Mouse (Mus musculus) adrenal gland, postnatal 36 days (tissue): ENCODE measurements around the gene Hist1h2ae. TPM values are rescaled to one million over a fixed set of nuclear protein-coding genes. Genes with fewer than 3 reads are reported as not detected.
"Not testable (repeated sequence)": the region's sequence is repeated elsewhere in the genome, so short reads cannot be mapped to it uniquely, and the experiment has no call there.

Source experiments
- DNase-seq, 2 experiments: peaks; one replicate each; pipeline ENCODE4 v3.0.0; 2021; ENCODE audit warnings: mixed read lengths in 1 of 2
- long read RNA-seq, 2 experiments: library from polyadenylated mRNA; stranded (forward); transcript quantifications; one replicate each; pipeline ENCODE4 v2.0.0; 2021; ENCODE audit warnings: borderline sequencing depth in 2 of 2
- total RNA-seq, 2 experiments: library from RNA; stranded (reverse); gene quantifications; 2 replicates each; pipeline ENCODE4 v1.2.3; 2021

Hist1h2ae gene
- 1 to 10 TPM; 9.2 to 9.6 TPM for total RNA-seq
- long read RNA-seq, experiment 1, partial matches to known transcripts: 0 of 1 reads
- long read RNA-seq, experiment 1, other reads (novel, unspliced or antisense): 0 of 1 reads
- long read RNA-seq, experiment 2: 0 reads

GRCm38 (mm10) chr13:23571022-23571503, at the start of gene Hist1h2ae, which contains the start of gene Hist1h2bg:
Gene Hist1h2ae (minus strand): TSS chr13:23571220.
Gene Hist1h2bg (plus strand): TSS chr13:23571396.
- DNase-seq: peak; percentile 53

GRCm38 (mm10) chr13:23620056-23620732, 49.2 kb upstream of the Hist1h2ae start:
- DNase-seq: no peak

GRCm38 (mm10) chr13:23611638-23612037, 40.6 kb upstream of the Hist1h2ae start:
- DNase-seq: no peak

- no peak for DNase-seq
Measured at GRCm38 (mm10) chr13:23610393-23610792, 39.4 kb upstream of the Hist1h2ae start.

- DNase-seq: no peak
Measured at GRCm38 (mm10) chr13:23609844-23610243, 38.8 kb upstream of the Hist1h2ae start.

GRCm38 (mm10) chr13:23609209-23609608, 38.2 kb upstream of the Hist1h2ae start:
- DNase-seq: peak in 1 of 2 experiments; percentile 15

- no peak for DNase-seq
Measured at GRCm38 (mm10) chr13:23605052-23605451, 34.0 kb upstream of the Hist1h2ae start.

GRCm38 (mm10) chr13:23604452-23604851, 33.4 kb upstream of the Hist1h2ae start:
- no peak for DNase-seq

GRCm38 (mm10) chr13:23603182-23603699, 32.2 kb upstream of the Hist1h2ae start:
- DNase-seq: no peak

- DNase-seq: peak; percentile 79 to 87
Measured at GRCm38 (mm10) chr13:23597957-23598356, 26.9 kb upstream of the Hist1h2ae start.

- no peak for DNase-seq
Measured at GRCm38 (mm10) chr13:23595622-23596372, 24.8 kb upstream of the Hist1h2ae start.

GRCm38 (mm10) chr13:23595185-23595584, 24.2 kb upstream of the Hist1h2ae start:
- DNase-seq: no peak

GRCm38 (mm10) chr13:23593051-23593770, 22.2 kb upstream of the Hist1h2ae start:
- DNase-seq: no peak

- no peak for DNase-seq
Measured at GRCm38 (mm10) chr13:23592614-23593013, 21.6 kb upstream of the Hist1h2ae start.

GRCm38 (mm10) chr13:23591886-23592285, 20.9 kb upstream of the Hist1h2ae start:
- not testable (repeated sequence) for DNase-seq

GRCm38 (mm10) chr13:23591206-23591605, 20.2 kb upstream of the Hist1h2ae start:
- no peak for DNase-seq

GRCm38 (mm10) chr13:23586940-23587225, 15.9 kb upstream of the Hist1h2ae start:
- no peak for DNase-seq

GRCm38 (mm10) chr13:23586099-23586939, 15.3 kb upstream of the Hist1h2ae start:
- DNase-seq: no peak

GRCm38 (mm10) chr13:23585442-23586098, 14.6 kb upstream of the Hist1h2ae start:
- peak; percentile 65 to 67 for DNase-seq

- peak; percentile 79 to 80 for DNase-seq
Measured at GRCm38 (mm10) chr13:23585029-23585441, 14.0 kb upstream of the Hist1h2ae start.

- DNase-seq: no peak
Measured at GRCm38 (mm10) chr13:23584331-23584730, 13.3 kb upstream of the Hist1h2ae start.
